Mouse (Mus musculus) ES-Bruce4 (cell line): ENCODE measurements around the gene Coro1a. TPM values are rescaled to one million over a fixed set of nuclear protein-coding genes. Genes with fewer than 3 reads are reported as not detected.

Experiments
- H3K27ac ChIP-seq: 2 replicates; pipeline ENCODE4 v1.5.1; 2012; ENCODE audit warnings: low read length, inconsistent platforms; ENCODE audit not compliant: insufficient read depth
- H3K27me3 ChIP-seq: 2 replicates; pipeline ENCODE4 v1.6.1; 2012; ENCODE audit warnings: mild to moderate bottlenecking, low read length, inconsistent platforms; ENCODE audit not compliant: control insufficient read depth, poor library complexity, insufficient read depth, severe bottlenecking
- H3K36me3 ChIP-seq: 2 replicates; pipeline ENCODE4 v1.6.1; 2012; ENCODE audit warnings: inconsistent platforms, mild to moderate bottlenecking, low read length, moderate library complexity; ENCODE audit not compliant: control insufficient read depth, poor library complexity, insufficient read depth, severe bottlenecking
- H3K4me1 ChIP-seq: one replicate; pipeline ENCODE4 v1.8.1; 2011; ENCODE audit warnings: low read length; ENCODE audit not compliant: control insufficient read depth, insufficient read depth
- H3K4me3 ChIP-seq: 2 replicates; pipeline ENCODE4 v1.5.1; 2011; ENCODE audit warnings: low read depth, mild to moderate bottlenecking, low read length
- H3K9ac ChIP-seq: 2 replicates; pipeline ENCODE4 v1.6.1; 2012; ENCODE audit warnings: low read depth, mild to moderate bottlenecking, inconsistent platforms; ENCODE audit not compliant: poor library complexity, severe bottlenecking
- H3K9me3 ChIP-seq: replicated peaks from 2 replicates; pipeline ENCODE4 v1.6.1; 2012; ENCODE audit warnings: mild to moderate bottlenecking, low read length, inconsistent platforms; ENCODE audit not compliant: control insufficient read depth, poor library complexity, insufficient read depth, severe bottlenecking
- CTCF ChIP-seq: IDR thresholded peaks from one replicate; pipeline ENCODE4 v1.8.1; 2011; ENCODE audit warnings: low read depth, low read length
- EP300 ChIP-seq: IDR thresholded peaks from 2 replicates; pipeline ENCODE4 v1.6.1; 2011; ENCODE audit warnings: low read depth, low read length; ENCODE audit not compliant: insufficient read depth
- POLR2A ChIP-seq: IDR thresholded peaks from one replicate; pipeline ENCODE4 v1.8.1; 2011; ENCODE audit warnings: low read length; ENCODE audit not compliant: insufficient read depth
- polyA plus RNA-seq: library from polyadenylated mRNA; stranded (reverse); fragments of >200 nt; gene quantifications from 2 replicates; pipeline ENCODE4 v1.2.4, GENCODE M21; 2011; ENCODE audit warnings: low read depth; ENCODE audit not compliant: missing spikeins, insufficient read depth, insufficient read length

The Coro1a gene
- polyA plus RNA-seq, 1 experiment: 4.9 TPM

GRCm38 (mm10) chr7:126659771-126660170 is 47.8 kb downstream of the Coro1a start:
- no peak overlapping the region for H3K4me3 ChIP-seq

DNA sequence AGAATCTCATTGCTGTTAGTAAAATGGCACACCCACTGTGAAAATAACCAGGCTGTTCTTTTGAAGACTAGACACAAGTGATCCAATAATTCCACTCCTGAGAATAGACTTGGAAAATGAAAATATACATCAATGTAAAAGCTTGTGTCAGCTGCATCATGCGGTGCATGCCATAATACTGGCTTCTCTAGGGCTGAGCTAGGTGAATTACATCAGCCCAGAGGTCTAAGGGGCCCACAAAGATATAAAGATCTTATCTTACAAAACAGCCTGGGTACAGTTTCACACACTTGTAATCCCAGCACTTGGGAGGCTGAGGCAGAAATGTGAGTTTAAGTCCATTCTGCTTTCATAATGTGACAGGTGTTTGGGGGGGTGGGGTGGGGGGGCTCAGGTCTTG is 50.1 kb downstream of the Coro1a start:
- H3K9me3 ChIP-seq: no peaks in the 10 kb centered on the region
- no peaks in the 10 kb centered on the region for H3K4me1 ChIP-seq
- H3K36me3 ChIP-seq: no peaks in the 10 kb centered on the region
- H3K4me3 ChIP-seq: no peak overlapping the region
- H3K9ac ChIP-seq: no peak overlapping the region
- TF ChIP-seq CTCF (no peak), POLR2A (no peak), EP300 (no peak)
- no peaks in the 10 kb centered on the region for H3K27me3 ChIP-seq
- H3K27ac ChIP-seq: no peak overlapping the region

More at GRCm38 (mm10) chr7:126659771-126660170, 47.8 kb downstream of the Coro1a start:
- H3K9me3 ChIP-seq: no peaks in the 10 kb centered on the region
- H3K27ac ChIP-seq: no peak overlapping the region
- H3K9ac ChIP-seq: no peak overlapping the region
- no peaks in the 10 kb centered on the region for H3K4me1 ChIP-seq
- no peaks in the 10 kb centered on the region for H3K27me3 ChIP-seq
- peaks cover 4% of the 10 kb centered on the region; the same call in 1 of the 2 replicates for H3K36me3 ChIP-seq
- TF ChIP-seq EP300: no peak
- no peak for TF ChIP-seq CTCF
- no peak for TF ChIP-seq POLR2A

GRCm38 (mm10) chr7:126655695-126656094 is 51.9 kb downstream of the Coro1a start:
- no peak overlapping the region for H3K27ac ChIP-seq
- H3K9me3 ChIP-seq: no peaks in the 10 kb centered on the region
- H3K4me1 ChIP-seq: no peaks in the 10 kb centered on the region
- H3K27me3 ChIP-seq: no peaks in the 10 kb centered on the region
- no peak overlapping the region for H3K4me3 ChIP-seq
- TF ChIP-seq CTCF (no peak), POLR2A (no peak), EP300 (no peak)
- no peaks in the 10 kb centered on the region for H3K36me3 ChIP-seq
- no peak overlapping the region for H3K9ac ChIP-seq

- no peaks in the 10 kb centered on the region for H3K27me3 ChIP-seq
- no peak overlapping the region for H3K4me3 ChIP-seq
- TF ChIP-seq CTCF (no peak), EP300 (no peak), POLR2A (no peak)
- no peaks in the 10 kb centered on the region for H3K36me3 ChIP-seq
- no peak overlapping the region for H3K27ac ChIP-seq
- H3K4me1 ChIP-seq: no peaks in the 10 kb centered on the region
- H3K9me3 ChIP-seq: no peaks in the 10 kb centered on the region
- H3K9ac ChIP-seq: no peak overlapping the region
These were observed 53.6 kb downstream of the Coro1a start for GRCm38 (mm10) chr7:126653991-126654390.

GRCm38 (mm10) chr7:126650852-126651251 is 56.7 kb downstream of the Coro1a start:
- H3K36me3 ChIP-seq: no peaks in the 10 kb centered on the region
- TF ChIP-seq POLR2A (no peak), EP300 (no peak)
- no peak overlapping the region for H3K4me3 ChIP-seq
- no peaks in the 10 kb centered on the region for H3K4me1 ChIP-seq
- H3K27ac ChIP-seq: no peak overlapping the region
- no peaks in the 10 kb centered on the region for H3K27me3 ChIP-seq
- no peak overlapping the region for H3K9ac ChIP-seq
- H3K9me3 ChIP-seq: no peaks in the 10 kb centered on the region

Other genes starting within 250 kb of the Coro1a start
- 0.40 and 0.53 TPM in 2 replicates for gene Atp2a1, start 244.7 kb downstream of the Coro1a start, polyA plus RNA-seq
- 41.8 and 43.8 TPM in 2 replicates for gene Sh2b1, start 232.4 kb downstream of the Coro1a start, polyA plus RNA-seq
- gene Tufm, start 220.4 kb downstream of the Coro1a start, polyA plus RNA-seq: 100 and 102 TPM in 2 replicates
- gene Atxn2l, start 204.3 kb downstream of the Coro1a start, polyA plus RNA-seq: 160 and 172 TPM in 2 replicates
- gene Eif3c, start 141.4 kb downstream of the Coro1a start, polyA plus RNA-seq: 348 and 363 TPM in 2 replicates
- 2.0 and 2.4 TPM in 2 replicates for gene Apobr, start 122.8 kb downstream of the Coro1a start, polyA plus RNA-seq
- gene Cln3, start 122.0 kb downstream of the Coro1a start, polyA plus RNA-seq: 44.9 and 52.5 TPM in 2 replicates
- not detected in 2 replicates for gene Il27, start 112.8 kb downstream of the Coro1a start, polyA plus RNA-seq
- gene Nupr1, start 76.9 kb downstream of the Coro1a start, polyA plus RNA-seq: 13.6 and 14.1 TPM in 2 replicates
- 42.7 and 54.0 TPM in 2 replicates for gene Sgf29, start 58.5 kb downstream of the Coro1a start, polyA plus RNA-seq
- gene Sult1a1, start 31.4 kb downstream of the Coro1a start, polyA plus RNA-seq: not detected in 2 replicates
- gene Bola2, start 12.4 kb downstream of the Coro1a start, polyA plus RNA-seq: 76.0 and 103 TPM in 2 replicates
- gene Slx1b, start 12.0 kb downstream of the Coro1a start, polyA plus RNA-seq: 16.6 and 17.4 TPM in 2 replicates
- 102 and 121 TPM in 2 replicates for gene Mapk3, start 51.8 kb upstream of the Coro1a start, polyA plus RNA-seq
- 1.8 and 3.6 TPM in 2 replicates for gene Gdpd3, start 58.5 kb upstream of the Coro1a start, polyA plus RNA-seq
- 56.8 and 62.1 TPM in 2 replicates for gene Ypel3, start 69.2 kb upstream of the Coro1a start, polyA plus RNA-seq
- 1.7 TPM in 2 replicates for gene Tbx6, start 73.7 kb upstream of the Coro1a start, polyA plus RNA-seq
- 111 and 127 TPM in 2 replicates for gene Ppp4c, start 84.7 kb upstream of the Coro1a start, polyA plus RNA-seq
- gene Fam57b, start 89.9 kb upstream of the Coro1a start, polyA plus RNA-seq: 2.7 and 4.2 TPM in 2 replicates
- not detected in 2 replicates for gene 4930451I11Rik, start 123.9 kb upstream of the Coro1a start, polyA plus RNA-seq
- gene Doc2a, start 139.6 kb upstream of the Coro1a start, polyA plus RNA-seq: 3.2 and 3.3 TPM in 2 replicates
- gene Hirip3, start 154.2 kb upstream of the Coro1a start, polyA plus RNA-seq: 116 and 120 TPM in 2 replicates
- 104 and 118 TPM in 2 replicates for gene Ino80e, start 154.6 kb upstream of the Coro1a start, polyA plus RNA-seq
- gene Taok2, start 176.9 kb upstream of the Coro1a start, polyA plus RNA-seq: 37.9 and 41.0 TPM in 2 replicates
- 16.3 and 17.2 TPM in 2 replicates for gene Tmem219, start 215.1 kb upstream of the Coro1a start, polyA plus RNA-seq
- 25.5 and 26.8 TPM in 2 replicates for gene Kctd13, start 221.1 kb upstream of the Coro1a start, polyA plus RNA-seq
- 0.36 and 0.41 TPM in 2 replicates for gene Asphd1, start 241.8 kb upstream of the Coro1a start, polyA plus RNA-seq
- gene Sez6l2, start 242.8 kb upstream of the Coro1a start, polyA plus RNA-seq: 1.4 and 1.9 TPM in 2 replicates